In the genomic region with DNA sequence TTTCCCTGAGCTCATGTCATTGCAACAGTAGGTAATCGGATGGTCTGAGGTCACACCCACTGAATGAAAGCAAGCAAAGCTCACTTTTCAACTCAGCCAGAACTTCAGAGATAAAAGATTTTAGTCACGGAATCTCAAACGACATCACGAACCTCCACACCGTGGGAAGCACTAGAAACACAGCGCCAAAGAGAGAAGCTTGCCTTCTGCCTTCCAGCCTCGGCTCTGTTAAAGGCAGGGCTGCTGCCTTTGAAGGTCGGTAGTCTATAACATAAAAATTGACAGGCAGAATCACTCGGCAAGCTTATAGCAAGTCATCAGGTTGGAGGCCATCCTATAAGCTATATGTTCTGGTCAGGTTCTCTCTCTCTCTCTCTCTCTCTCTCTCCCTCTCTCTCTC, we compare ENCODE assay signal across 17 mouse cellular contexts.
"Had no signal": no experiment of that assay in that cellular context is flagged by ENCODE, and none has a peak within 500 bp of the region (broad histone marks: within the 10 kb centered on the region; RNA-seq: fewer than 3 reads in every experiment).

No protein-coding gene starts in this region.

- H3K4me2 ChIP-seq: lung, embryonic 14.5 days; midbrain, embryonic 12.5 days; neural tube, embryonic 13.5 days; neural tube, embryonic 15.5 days had no signal

- H3K4me1 ChIP-seq: midbrain, embryonic 12.5 days had no signal

- H3K9ac ChIP-seq: liver, embryonic 14.5 days; lung, embryonic 14.5 days; midbrain, embryonic 12.5 days; neural tube, embryonic 13.5 days; neural tube, embryonic 15.5 days had no signal

- H3K4me3 ChIP-seq: midbrain, embryonic 10.5 days; midbrain, embryonic 12.5 days; myocyte; neural tube, embryonic 13.5 days; neural tube, embryonic 15.5 days had no signal

- H3K27ac ChIP-seq: liver, embryonic 14.5 days; midbrain, embryonic 10.5 days; midbrain, embryonic 12.5 days; neural tube, embryonic 13.5 days; neural tube, embryonic 15.5 days had no signal

- H3K9me3 ChIP-seq: midbrain, embryonic 10.5 days; midbrain, embryonic 12.5 days; neural tube, embryonic 13.5 days; neural tube, embryonic 15.5 days had no signal

- H3K36me3 ChIP-seq: midbrain, embryonic 10.5 days; midbrain, embryonic 12.5 days; neural tube, embryonic 13.5 days; neural tube, embryonic 15.5 days had no signal

- H3K27me3 ChIP-seq: midbrain, embryonic 12.5 days; neural tube, embryonic 13.5 days; neural tube, embryonic 15.5 days had no signal

- DNase-seq: lung, adult 18-20 months; lung, embryonic 14.5 days; lung, postnatal 10 days; retina, postnatal 1 day; right cerebral cortex, adult 18-20 months; right cerebral cortex, postnatal 25 days; right cerebral cortex, postnatal 4 days; spleen, adult 18-20 months; thymus, adult 18-20 months; thymus, postnatal 14 days; thymus, postnatal 36 days had no signal
